7 mouse cellular contexts compared by ENCODE assay signal in genomic region chr3:96180727-96181477, GRCm38 (mm10). TPM values are rescaled to one million over a fixed set of nuclear protein-coding genes. Genes with fewer than 3 reads are reported as not detected.
A peak's percentile ranks its signal among the peaks of the same experiment; 100 is the strongest.
DNase-seq lines count a peak whose midpoint lies in the region; ATAC-seq and TF ChIP-seq lines count a peak whose summit lies in the region.

Sv2a (plus strand) TSS chr3:96181151.

- H3K36me3 ChIP-seq in ES-Bruce4 (ENCODE audit: control insufficient read depth, insufficient read depth, low read length, poor library complexity, severe bottlenecking) = peaks cover 16% of the 10 kb centered on the region

- H3K9ac ChIP-seq in ES-Bruce4 (ENCODE audit: low read depth, poor library complexity, severe bottlenecking) = peak within 1 kb of the TSS; percentile 77

- peak; percentile 33; the same call in 1 of the 2 replicates for ATAC-seq in megakaryocyte-erythroid progenitor cell, adult 5-6 weeks (replicated peaks; ENCODE audit: low FRiP score, low TSS enrichment, poor library complexity, severe bottlenecking)

- H3K4me3 ChIP-seq in ES-Bruce4 (ENCODE audit: low read depth, low read length) = peak within 1 kb of the TSS; percentile 78

- TF ChIP-seq POLR2A in ES-Bruce4 (IDR thresholded peaks at IDR 0.05; ENCODE audit: insufficient read depth, low read length) = no peak

- H3K27me3 ChIP-seq in ES-Bruce4 (ENCODE audit: control insufficient read depth, insufficient read depth, low read length, poor library complexity, severe bottlenecking) = no peaks in the 10 kb centered on the region

- peak; percentile 44 to 72 for DNase-seq in adrenal gland, adult (ENCODE audit: inconsistent age in 2 of 2, low spot score in 1 of 2)
- DNase-seq in embryo, embryonic 9.5 days (ENCODE audit: extremely low spot score) = peak; percentile 66
- peak; percentile 16 for DNase-seq in heart, postnatal 25 days (ENCODE audit: low spot score)
- peak; percentile 74 to 77 for DNase-seq in left cerebral cortex, adult 18-20 months (ENCODE audit: low spot score in 2 of 2)
- DNase-seq in spleen, adult 18-20 months = peak; percentile 35 to 52

- no peaks in the 10 kb centered on the region for H3K9me3 ChIP-seq in ES-Bruce4 (replicated peaks; ENCODE audit: control insufficient read depth, insufficient read depth, low read length, poor library complexity, severe bottlenecking)

- H3K27ac ChIP-seq in ES-Bruce4 (ENCODE audit: insufficient read depth, low read length) = no peak within 1 kb of the TSS

- no peaks in the 10 kb centered on the region for H3K4me1 ChIP-seq in ES-Bruce4 (ENCODE audit: control insufficient read depth, insufficient read depth, low read length)

- no peak for TF ChIP-seq CTCF in ES-Bruce4 (IDR thresholded peaks at IDR 0.05; ENCODE audit: low read depth, low read length)

- intact Hi-C loops in heart, postnatal 25 days (cut with DNase I) = no loop called here

- no peak for TF ChIP-seq EP300 in ES-Bruce4 (IDR thresholded peaks at IDR 0.05; ENCODE audit: insufficient read depth, low read depth, low read length)

RNA-seq across cellular contexts. Expression of gene Sv2a, which starts in this region (rescaled TPM):
- 4.5 and 4.9 TPM in 2 replicates for polyA plus RNA-seq in ES-Bruce4 (2011; ENCODE audit: insufficient read depth, insufficient read length, low read depth, missing spikeins)
- 1 to 10 TPM; 5.0 to 6.5 TPM for total RNA-seq in heart, postnatal 25 days (2021)
- total RNA-seq in left cerebral cortex, adult 18-20 months (2021) = 100 to 1,000 TPM; 429 to 445 TPM
- total RNA-seq in megakaryocyte-erythroid progenitor cell, adult 5-6 weeks (2014; fragmentation: Nextera tagmentation) = 1.0 TPM in 1 of 2 replicates, not detected in the other
- total RNA-seq in megakaryocyte-erythroid progenitor cell, adult 5-6 weeks (2017) = 0.30 TPM in 1 of 2 replicates, not detected in the other

Comparison
In these comparisons a context has a peak if more than half of its experiments do, and no peak if none do; other contexts are left out.
1. RNA of gene Sv2a (total RNA-seq): 429 to 445 TPM in left cerebral cortex, adult 18-20 months; 5.0 to 6.5 TPM in heart, postnatal 25 days and 0.30 to 1.0 TPM in megakaryocyte-erythroid progenitor cell, adult 5-6 weeks; every median in the first group is over 10 times any median in the second.
2. DNase-seq: peak in every context shown above with its lines; median percentile 76 in left cerebral cortex, adult 18-20 months; 66 in embryo, embryonic 9.5 days; 58 in adrenal gland, adult; 44 in spleen, adult 18-20 months; 16 in heart, postnatal 25 days.